ENCODE assay signal across 22 mouse cellular contexts in the genomic region with DNA sequence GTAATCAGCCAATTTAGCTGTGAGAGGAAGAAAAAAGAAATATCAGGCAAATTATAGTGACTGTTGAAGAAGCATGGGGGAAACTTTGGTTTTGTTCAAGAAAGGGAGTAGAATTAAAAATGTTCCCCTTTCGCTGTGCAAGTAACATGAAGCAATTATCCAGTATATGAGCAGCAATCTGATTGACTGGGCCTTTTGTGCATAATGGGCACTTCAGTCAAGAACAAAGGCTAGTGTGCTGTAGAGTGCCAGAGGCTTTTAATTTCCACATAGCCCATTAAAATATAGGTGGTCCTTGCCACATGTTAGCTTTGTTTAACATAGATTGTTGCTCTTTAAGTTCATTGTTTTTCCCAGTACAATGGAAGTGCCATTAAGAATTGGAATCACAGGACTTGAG.
"Had no signal": no experiment of that assay in that cellular context is flagged by ENCODE, and none has a peak within 500 bp of the region (broad histone marks: within the 10 kb centered on the region; RNA-seq: fewer than 3 reads in every experiment).

No protein-coding gene starts in this region.

- ATAC-seq: liver, postnatal 0 days; lung, postnatal 0 days; midbrain, embryonic 15.5 days had no signal

- DNase-seq: kidney, adult 9 months; kidney, postnatal 14 days; left cerebral cortex, postnatal 4 days; liver, postnatal 0 days; lung, embryonic 14.5 days; right cerebral cortex, adult 18-20 months; right cerebral cortex, postnatal 14 days; right cerebral cortex, postnatal 4 days; thymus, adult 2 months; thymus, postnatal 14 days; thymus, postnatal 4 days had no signal

- H3K27ac ChIP-seq: limb, embryonic 12.5 days; limb, embryonic 15.5 days; liver, embryonic 14.5 days; macrophage; midbrain, embryonic 12.5 days; midbrain, embryonic 15.5 days; neural tube, embryonic 12.5 days; neural tube, embryonic 15.5 days; stomach, postnatal 0 days had no signal

- H3K9ac ChIP-seq: limb, embryonic 12.5 days; limb, embryonic 15.5 days; liver, embryonic 14.5 days; liver, postnatal 0 days; lung, embryonic 14.5 days; midbrain, embryonic 12.5 days; midbrain, embryonic 15.5 days; neural tube, embryonic 12.5 days; neural tube, embryonic 15.5 days had no signal

- H3K27me3 ChIP-seq: limb, embryonic 12.5 days; limb, embryonic 15.5 days; midbrain, embryonic 12.5 days; midbrain, embryonic 15.5 days; neural tube, embryonic 12.5 days; neural tube, embryonic 15.5 days had no signal

- H3K4me2 ChIP-seq: limb, embryonic 12.5 days; limb, embryonic 15.5 days; liver, embryonic 11.5 days; lung, embryonic 14.5 days; midbrain, embryonic 12.5 days; midbrain, embryonic 15.5 days; neural tube, embryonic 12.5 days; neural tube, embryonic 15.5 days had no signal

- H3K36me3 ChIP-seq: limb, embryonic 12.5 days; limb, embryonic 15.5 days; midbrain, embryonic 12.5 days; midbrain, embryonic 15.5 days; neural tube, embryonic 12.5 days; neural tube, embryonic 15.5 days had no signal

- H3K4me3 ChIP-seq: limb, embryonic 12.5 days; limb, embryonic 15.5 days; midbrain, embryonic 12.5 days; midbrain, embryonic 15.5 days; neural tube, embryonic 12.5 days; neural tube, embryonic 15.5 days had no signal

- H3K4me1 ChIP-seq: limb, embryonic 12.5 days; limb, embryonic 15.5 days; midbrain, embryonic 12.5 days; midbrain, embryonic 15.5 days; neural tube, embryonic 12.5 days; neural tube, embryonic 15.5 days had no signal

- H3K9me3 ChIP-seq: limb, embryonic 12.5 days; limb, embryonic 15.5 days; midbrain, embryonic 12.5 days; midbrain, embryonic 15.5 days; neural tube, embryonic 12.5 days; neural tube, embryonic 15.5 days had no signal
